Mouse (Mus musculus): ENCODE measurements at regions not wholly inside any gene's neighbourhood (a gene's known extent, or its start where the extent isn't known, plus 50 kb on each side); places are given as distances from the start of the nearest gene placed in this dataset.

- TF ChIP-seq CTCF (IDR thresholded peaks at IDR 0.05; ENCODE audit: borderline replicate concordance, insufficient read depth, low read length) (no peak), POLR2A (IDR thresholded peaks at IDR 0.05; ENCODE audit: low read depth, low read length) (no peak)
Measured at GRCm38 (mm10) chr15:86576666-86577065, 362.4 kb downstream of the Tbc1d22a start.
